Mouse (Mus musculus) spleen, adult 12 weeks (tissue): ENCODE data around the gene Gpsm3.

ENCODE experiments used
- DNase-seq: peaks from one replicate; pipeline ENCODE4 v3.0.0; 2022; ENCODE audit warnings: low spot score

Gpsm3 gene

DNA sequence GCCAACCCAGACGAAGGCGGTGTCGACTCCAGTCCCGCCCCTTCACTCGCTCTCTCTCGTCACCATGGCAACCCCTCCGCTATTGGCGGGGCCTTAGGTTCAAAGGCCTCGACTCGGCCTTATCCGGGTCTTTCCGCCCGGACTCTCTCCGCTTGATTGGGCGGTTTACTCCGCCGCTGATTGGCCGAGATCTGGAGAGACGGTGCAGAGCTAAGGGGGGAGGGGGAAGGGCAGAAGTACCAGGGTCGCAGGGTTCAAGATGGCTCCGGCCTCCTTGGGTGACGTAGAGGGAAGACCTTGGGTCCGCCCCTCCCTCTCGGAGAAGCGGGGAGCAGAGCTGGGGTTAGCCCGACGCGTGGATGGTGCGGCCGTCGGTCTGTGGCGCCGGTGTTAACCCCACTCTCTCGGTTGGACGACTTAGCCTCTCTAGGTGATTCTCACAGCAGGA lies 14.5 kb downstream of the Gpsm3 start, which contains the start of gene Agpat1:
Gene Agpat1 (plus strand): TSS at position 202 of the 448 bp plus-strand sequence.
- peak; percentile 92 for DNase-seq

- no peak for DNase-seq
Measured at GRCm38 (mm10) chr17:34604511-34605237, 15.1 kb downstream of the Gpsm3 start.

GRCm38 (mm10) chr17:34605609-34606008 lies 16.0 kb downstream of the Gpsm3 start:
- peak; percentile 81 for DNase-seq

DNA sequence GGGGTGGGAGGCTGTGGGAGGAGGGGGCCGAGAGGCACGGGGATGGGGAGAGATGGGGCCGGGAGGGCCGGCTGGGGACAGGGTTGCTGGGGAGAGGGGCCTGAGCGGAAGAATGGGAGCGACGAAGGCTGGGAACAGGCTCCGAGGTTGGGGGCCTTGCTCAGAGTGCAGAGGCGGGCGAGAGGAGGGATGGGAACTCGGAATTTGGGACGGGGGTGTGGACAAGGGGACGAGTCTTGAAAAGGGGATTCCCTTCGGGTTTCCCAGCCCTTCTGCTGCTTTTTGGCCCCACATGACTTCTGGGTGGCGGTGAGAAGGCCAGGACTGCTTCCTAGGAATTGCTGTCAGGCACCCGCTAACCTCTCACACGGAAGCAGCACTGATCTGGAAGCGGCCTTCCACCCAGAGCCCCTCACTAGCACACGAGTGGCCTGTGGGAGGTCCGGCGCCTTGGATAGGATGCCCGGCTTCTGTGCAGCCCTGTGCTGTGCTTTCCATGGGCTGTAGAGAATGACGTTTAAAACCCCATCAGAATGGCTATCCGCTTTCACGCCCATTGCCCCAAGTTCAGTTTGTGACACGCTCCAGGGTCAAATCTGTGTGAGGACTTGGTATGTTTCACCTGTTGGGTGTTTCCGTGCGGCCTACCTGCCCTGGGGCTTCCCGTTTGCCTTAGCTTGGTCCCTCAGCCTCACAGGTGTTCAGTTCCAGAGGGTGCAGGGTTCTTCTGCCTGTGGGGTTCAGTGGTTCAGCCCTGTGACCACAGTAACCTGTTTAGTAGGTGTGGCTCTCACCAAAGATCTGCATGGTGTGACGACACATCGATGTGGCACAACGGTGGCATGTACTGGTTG lies 16.8 kb downstream of the Gpsm3 start:
- DNase-seq: no peak

DNA sequence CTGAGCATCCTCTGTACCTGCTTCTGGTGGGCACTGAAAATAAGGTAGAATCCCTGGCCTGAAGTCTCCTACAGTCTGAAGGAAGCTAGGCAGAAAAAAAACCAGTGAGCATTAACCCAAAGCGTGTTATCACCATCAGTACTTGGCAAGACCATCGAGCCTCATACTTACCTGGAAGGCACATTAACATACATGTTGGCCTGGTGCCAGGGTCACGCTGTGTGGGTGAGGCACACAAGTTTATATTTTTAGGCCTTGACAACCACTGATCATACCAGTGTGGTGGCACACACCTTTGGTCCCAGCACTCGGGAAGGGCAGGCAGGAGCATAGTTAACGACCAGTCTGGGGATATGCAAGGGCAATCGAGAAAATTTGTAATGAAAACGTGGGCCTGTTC lies 18.4 kb downstream of the Gpsm3 start:
- DNase-seq: no peak

- no peak for DNase-seq
Measured at GRCm38 (mm10) chr17:34611050-34611449, 21.4 kb downstream of the Gpsm3 start.

GRCm38 (mm10) chr17:34613054-34613645 lies 23.5 kb downstream of the Gpsm3 start:
- DNase-seq: no peak

- no peak for DNase-seq
Measured at GRCm38 (mm10) chr17:34613830-34614229, 24.2 kb downstream of the Gpsm3 start.

DNA sequence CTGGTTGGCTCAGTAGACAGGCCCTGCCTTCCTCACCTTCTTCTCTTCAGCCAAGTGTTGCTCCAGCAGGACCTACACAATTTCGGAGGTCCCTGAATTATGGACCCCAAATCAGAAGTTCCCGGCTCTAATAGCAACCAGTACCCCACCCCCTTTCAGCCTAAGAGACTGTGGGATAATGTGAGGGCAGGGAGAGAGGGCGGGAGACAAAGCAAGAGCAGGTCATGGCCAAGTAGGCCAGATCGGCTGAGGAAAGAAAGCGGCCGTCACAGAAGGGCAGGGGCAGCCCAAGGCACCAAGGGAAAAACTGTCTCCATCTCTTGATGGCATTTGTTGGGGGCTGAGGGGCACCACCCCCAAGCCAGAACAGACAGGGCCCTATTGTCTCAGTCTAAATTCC lies 26.3 kb downstream of the Gpsm3 start, which contains the start of gene Egfl8:
Gene Egfl8 (minus strand): TSS at position 101 of the 400 bp plus-strand sequence.
- no peak for DNase-seq

DNA sequence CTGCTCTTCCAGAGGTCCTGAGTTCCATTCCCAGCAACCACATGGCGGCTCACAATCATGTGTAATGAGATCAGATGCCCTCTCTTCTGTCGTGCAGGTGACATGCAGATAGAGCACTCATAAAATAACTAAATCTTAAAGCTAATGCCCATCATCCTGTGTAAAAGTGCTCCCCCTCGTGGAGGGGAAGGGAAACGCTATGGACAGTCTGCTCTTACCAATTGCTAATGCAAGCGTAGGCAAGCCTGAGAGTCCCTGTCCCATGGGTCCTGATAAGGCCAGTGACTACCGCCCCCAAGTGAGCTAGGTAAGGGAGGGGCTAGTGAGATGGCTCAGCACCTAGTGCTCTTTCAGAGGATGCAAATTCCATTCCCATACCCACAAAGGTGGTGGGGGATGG lies 29.4 kb downstream of the Gpsm3 start:
- peak; percentile 67 for DNase-seq

GRCm38 (mm10) chr17:34621006-34621405 lies 31.4 kb downstream of the Gpsm3 start:
- no peak for DNase-seq

- DNase-seq: no peak
Measured at GRCm38 (mm10) chr17:34623161-34623560, 33.6 kb downstream of the Gpsm3 start.

DNA sequence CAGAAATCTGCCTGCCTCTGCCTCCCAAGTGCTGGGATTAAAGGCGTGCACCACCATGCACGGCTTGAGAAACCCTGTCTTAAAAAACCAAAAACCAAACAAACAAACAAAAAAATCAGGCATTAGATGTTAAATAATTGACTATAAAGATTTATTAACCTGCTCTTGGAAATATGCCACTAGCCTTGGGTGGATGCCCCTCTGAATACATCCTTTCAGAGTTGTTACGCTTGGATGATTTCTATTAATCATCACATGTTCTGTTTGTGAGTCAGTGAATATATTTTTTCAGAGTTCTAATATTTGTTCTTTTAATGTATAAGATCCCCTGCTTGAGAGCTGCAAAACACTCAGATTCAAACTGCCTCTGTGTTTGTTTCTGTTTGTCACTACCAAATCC lies 35.4 kb downstream of the Gpsm3 start:
- no peak for DNase-seq

DNA sequence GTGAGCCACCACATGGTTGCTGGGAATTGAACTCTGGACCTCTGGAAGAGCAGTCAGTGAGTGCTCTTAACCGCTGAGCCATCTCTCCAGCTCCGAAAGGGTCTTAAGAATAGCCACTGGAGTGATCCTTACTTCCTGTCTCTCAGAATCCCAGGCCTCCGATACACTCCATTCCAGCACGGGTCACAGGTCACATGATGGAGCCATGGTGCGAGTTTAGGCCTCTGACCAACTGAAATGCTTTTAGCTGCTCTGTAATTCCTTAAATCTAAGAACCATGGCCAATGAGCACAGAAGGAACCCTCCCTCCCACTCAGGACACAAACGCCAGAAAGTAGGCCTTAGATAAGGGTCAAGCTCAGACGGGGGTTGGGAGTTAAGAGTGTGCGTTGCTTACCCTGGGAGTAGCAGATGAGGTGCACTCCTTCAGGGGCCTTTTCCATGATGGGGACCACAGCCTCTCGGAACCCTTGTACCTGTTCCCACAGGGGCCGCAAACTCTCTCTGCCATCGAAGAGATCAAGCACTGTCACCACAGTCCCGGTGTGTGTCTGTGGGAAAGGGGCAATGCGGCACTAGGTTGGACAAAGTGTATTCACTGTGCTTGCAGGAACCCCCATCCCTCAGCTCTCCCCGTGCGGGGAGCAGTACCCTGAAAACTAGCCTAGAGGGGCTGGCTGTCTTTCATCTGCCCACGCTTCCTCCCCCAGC lies 36.6 kb downstream of the Gpsm3 start:
- DNase-seq: no peak

- peak; percentile 25 for DNase-seq
Measured at GRCm38 (mm10) chr17:34626773-34627092, 37.1 kb downstream of the Gpsm3 start.

DNA sequence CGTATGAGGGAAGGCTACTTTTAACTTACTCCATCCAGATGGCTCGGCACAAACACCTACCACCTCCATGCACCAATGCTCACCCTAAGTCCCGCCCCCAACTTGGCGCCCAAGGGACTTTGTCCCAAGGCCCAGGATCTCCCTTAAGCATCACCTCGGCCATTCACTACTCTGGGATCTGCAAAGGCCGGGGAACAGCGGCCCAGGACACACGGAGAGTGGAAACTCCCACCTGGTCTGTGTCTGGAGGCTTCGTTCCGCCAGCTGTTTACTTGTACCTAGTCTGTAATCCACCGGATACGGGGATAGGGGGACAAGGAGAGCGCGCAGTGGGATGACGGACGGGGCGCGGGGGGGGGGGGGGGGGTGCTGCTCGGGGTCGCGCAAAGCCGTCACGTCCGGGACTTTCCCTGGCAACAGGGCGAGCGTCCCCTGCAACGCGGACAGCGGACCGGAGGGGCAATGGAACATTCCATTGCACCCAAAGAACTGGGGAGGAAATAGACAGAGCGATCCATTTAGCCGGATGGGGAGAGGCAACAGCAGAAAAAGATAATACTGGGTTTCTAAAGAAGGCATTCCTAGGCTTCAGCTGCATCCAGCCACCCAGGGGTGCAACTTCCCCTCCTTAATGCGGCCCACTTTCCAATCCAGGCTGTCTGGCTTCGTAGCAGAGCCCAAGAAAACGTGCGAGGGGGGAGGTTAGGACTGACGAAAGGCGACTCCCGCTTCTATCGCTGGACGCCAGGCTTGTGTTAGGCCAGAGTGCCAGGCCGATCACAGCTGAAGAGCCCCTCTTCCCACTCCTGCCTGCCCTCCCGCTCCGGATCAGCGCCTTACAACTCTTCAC lies 37.7 kb downstream of the Gpsm3 start:
- DNase-seq: peak; percentile 43

GRCm38 (mm10) chr17:34627943-34628643 lies 38.5 kb downstream of the Gpsm3 start, which contains the start of gene Ppt2:
Gene Ppt2 (minus strand): TSS chr17:34628510.
- DNase-seq: no peak

DNA sequence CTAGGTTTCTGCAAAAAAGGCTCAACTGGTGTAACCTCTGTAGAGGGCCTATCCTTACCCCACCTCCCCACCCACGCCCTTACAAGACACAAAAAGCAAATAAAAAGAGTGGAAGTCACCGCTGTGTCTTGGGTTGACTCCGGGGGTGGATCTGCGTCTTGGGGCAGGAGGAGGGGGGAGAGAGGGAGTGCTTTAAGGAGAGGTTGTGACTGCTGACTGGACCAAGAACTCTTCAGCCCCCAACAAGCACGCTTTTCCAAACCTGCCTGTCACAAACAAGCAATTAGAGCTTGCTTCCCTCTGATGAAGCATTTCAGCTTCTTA lies 39.0 kb downstream of the Gpsm3 start:
- no peak for DNase-seq

GRCm38 (mm10) chr17:34629221-34629751 lies 39.7 kb downstream of the Gpsm3 start, which contains the start of gene Prrt1:
Gene Prrt1 (plus strand): TSS chr17:34629533.
- DNase-seq: no peak
